Mouse (Mus musculus) midbrain, embryonic 12.5 days (tissue): ENCODE measurements around the gene Stac3. TPM values are rescaled to one million over a fixed set of nuclear protein-coding genes. Genes with fewer than 3 reads are reported as not detected.

Source experiments
- ATAC-seq: fragments of 200-750 bp; cut with Nextera tagmentation; 2 replicates; pipeline ENCODE4 v1.8.0; 2017; ENCODE audit warnings: low read depth, moderate TSS enrichment, moderate library complexity; ENCODE audit not compliant: low FRiP score
- H3K27ac ChIP-seq: fragments of 300-500 bp; sonication (generic); replicated peaks from 2 replicates; pipeline ENCODE4 v1.5.1; 2016; ENCODE audit warnings: mild to moderate bottlenecking
- H3K27me3 ChIP-seq: fragments of 300-500 bp; sonication (generic); 2 replicates; pipeline ENCODE4 v1.6.1; 2016; ENCODE audit warnings: mild to moderate bottlenecking
- H3K36me3 ChIP-seq: fragments of 300-500 bp; sonication (generic); 2 replicates; pipeline ENCODE4 v1.6.1; 2016
- H3K4me1 ChIP-seq: fragments of 300-500 bp; sonication (generic); 2 replicates; pipeline ENCODE4 v1.6.1; 2016
- H3K4me2 ChIP-seq: fragments of 300-500 bp; sonication (generic); replicated peaks from 2 replicates; pipeline ENCODE4 v1.6.1; 2016; ENCODE audit warnings: mild to moderate bottlenecking, moderate library complexity
- H3K4me3 ChIP-seq: fragments of 300-500 bp; sonication (generic); 2 replicates; pipeline ENCODE4 v1.5.1; 2016; ENCODE audit warnings: mild to moderate bottlenecking
- H3K9ac ChIP-seq: fragments of 300-500 bp; sonication (generic); replicated peaks from 2 replicates; pipeline ENCODE4 v1.6.1; 2016; ENCODE audit warnings: mild to moderate bottlenecking, moderate library complexity
- H3K9me3 ChIP-seq: fragments of 300-500 bp; sonication (generic); 2 replicates; pipeline ENCODE4 v1.6.1; 2016; ENCODE audit warnings: mild to moderate bottlenecking
- WGBS: fragments of 180-500 bp; shearing (Covaris S2); methylation state at CpG from one replicate; pipeline ENCODE4 v1.1.7; 2016; 5-methylcytosine and 5-hydroxymethylcytosine counted together
- polyA plus RNA-seq: library from polyadenylated mRNA; unstranded; fragments of >200 nt; fragmentation: Nextera tagmentation; extraction: Ambion mirVana; gene quantifications from 2 replicates; pipeline ENCODE4 v1.2.1, GENCODE M21; 2016

Stac3 gene
- polyA plus RNA-seq, 1 experiment from 2014 or later, result 1.6 TPM

- no peak overlapping the region for H3K4me2 ChIP-seq
- H3K4me3 ChIP-seq, result no peak overlapping the region
- WGBS, result 95% methylated on average over 15 of the region's 15 CpGs
- no peak overlapping the region for H3K9ac ChIP-seq
- H3K9me3 ChIP-seq, result no peaks in the 10 kb centered on the region
- peaks cover 96% of the 10 kb centered on the region for H3K36me3 ChIP-seq
- H3K27me3 ChIP-seq, result no peaks in the 10 kb centered on the region
- H3K4me1 ChIP-seq, result no peaks in the 10 kb centered on the region
- H3K27ac ChIP-seq, result no peak overlapping the region
- ATAC-seq, result no peak
These were observed 46.8 kb downstream of the Stac3 start for GRCm38 (mm10) chr10:127548236-127548635.

- Histone ChIP-seq H3K4me1 (no peaks in the 10 kb centered on the region), H3K36me3 (peaks cover 100% of the 10 kb centered on the region), H3K27me3 (no peaks in the 10 kb centered on the region), H3K4me3 (no peak overlapping the region), H3K9me3 (no peaks in the 10 kb centered on the region), H3K4me2 (no peak overlapping the region), H3K27ac (no peak overlapping the region), H3K9ac (no peak overlapping the region)
- no peak for ATAC-seq
- WGBS, result 93% methylated on average over 17 of the region's 17 CpGs
These were observed 48.4 kb downstream of the Stac3 start for GRCm38 (mm10) chr10:127549892-127550291.

GRCm38 (mm10) chr10:127555703-127556102 is 54.2 kb downstream of the Stac3 start:
- Histone ChIP-seq H3K4me3 (no peak overlapping the region), H3K36me3 (peaks cover 100% of the 10 kb centered on the region), H3K27ac (no peak overlapping the region), H3K4me1 (no peaks in the 10 kb centered on the region), H3K27me3 (no peaks in the 10 kb centered on the region), H3K4me2 (no peak overlapping the region), H3K9me3 (0 out of 2 replicates have a peak, but pooled peaks cover 3% of the 10 kb centered on the region), H3K9ac (no peak overlapping the region)
- ATAC-seq, result peak; percentile 39; the same call in 1 of the 2 replicates
- WGBS, result 62% methylated on average over 18 of the region's 18 CpGs

- Histone ChIP-seq H3K27ac (no peak overlapping the region), H3K27me3 (no peaks in the 10 kb centered on the region), H3K9me3 (0 out of 2 replicates have a peak, but pooled peaks cover 3% of the 10 kb centered on the region), H3K4me1 (no peaks in the 10 kb centered on the region), H3K4me2 (no peak overlapping the region), H3K36me3 (peaks cover 99% of the 10 kb centered on the region), H3K9ac (no peak overlapping the region), H3K4me3 (no peak overlapping the region)
- 95% methylated on average over 13 of the region's 13 CpGs for WGBS
- no peak for ATAC-seq
These were observed 55.9 kb downstream of the Stac3 start for GRCm38 (mm10) chr10:127557397-127557796.

Other genes starting within 250 kb of the Stac3 start
- gene Kif5a, start 238.3 kb upstream of the Stac3 start, polyA plus RNA-seq, result 53.9 and 61.6 TPM in 2 replicates
- 245 and 250 TPM in 2 replicates for gene Dctn2, start 235.3 kb upstream of the Stac3 start, polyA plus RNA-seq
- gene Mbd6, start 212.7 kb upstream of the Stac3 start, polyA plus RNA-seq, result 20.3 and 21.7 TPM in 2 replicates
- gene Mars, start 189.9 kb upstream of the Stac3 start, polyA plus RNA-seq, result 156 and 166 TPM in 2 replicates
- gene Arhgap9, start 179.7 kb upstream of the Stac3 start, polyA plus RNA-seq, result 0.86 and 1.1 TPM in 2 replicates
- gene Gli1, start 159.7 kb upstream of the Stac3 start, polyA plus RNA-seq, result 3.7 and 4.1 TPM in 2 replicates
- not detected in 2 replicates for gene Inhbe, start 147.3 kb upstream of the Stac3 start, polyA plus RNA-seq
- not detected in 2 replicates for gene Inhbc, start 131.3 kb upstream of the Stac3 start, polyA plus RNA-seq
- gene R3hdm2, start 121.4 kb upstream of the Stac3 start, polyA plus RNA-seq, result 40.7 and 42.1 TPM in 2 replicates
- 7.0 and 7.6 TPM in 2 replicates for gene Ndufa4l2, start 13.3 kb downstream of the Stac3 start, polyA plus RNA-seq
- 75.1 and 77.8 TPM in 2 replicates for gene Shmt2, start 20.8 kb downstream of the Stac3 start, polyA plus RNA-seq
- 55.9 and 58.2 TPM in 2 replicates for gene Nxph4, start 32.9 kb downstream of the Stac3 start, polyA plus RNA-seq
- gene Lrp1, start 119.5 kb downstream of the Stac3 start, polyA plus RNA-seq, result 94.0 and 98.1 TPM in 2 replicates
- 6.1 and 9.0 TPM in 2 replicates for gene Stat6, start 141.3 kb downstream of the Stac3 start, polyA plus RNA-seq
- gene Nemp1, start 165.2 kb downstream of the Stac3 start, polyA plus RNA-seq, result 10.0 and 10.3 TPM in 2 replicates
- 3.7 and 4.5 TPM in 2 replicates for gene Nab2, start 166.9 kb downstream of the Stac3 start, polyA plus RNA-seq
- 0.47 and 0.71 TPM in 2 replicates for gene Myo1a, start 203.5 kb downstream of the Stac3 start, polyA plus RNA-seq
- not detected in 2 replicates for gene Tac2, start 222.8 kb downstream of the Stac3 start, polyA plus RNA-seq
- gene Zbtb39, start 237.9 kb downstream of the Stac3 start, polyA plus RNA-seq, result 6.1 and 6.2 TPM in 2 replicates